Mouse (Mus musculus) R1 (cell line): ENCODE measurements around the gene Nipbl.
"Not testable (repeated sequence)": the region's sequence is repeated elsewhere in the genome, so short reads cannot be mapped to it uniquely, and the experiment has no call there.

Source experiments
- DNase-seq: peaks from one replicate; pipeline ENCODE4 v3.0.0-alpha.2; 2018; ENCODE audit warnings: low read depth, low spot score

The Nipbl gene

GRCm38 (mm10) chr15:8443926-8444889 is at the start of gene Nipbl:
Nipbl (minus strand) TSS chr15:8444463.
- DNase-seq: peak; percentile 96

- DNase-seq: no peak
Observed at GRCm38 (mm10) chr15:8485261-8485660, 41.0 kb upstream of the Nipbl start.

- DNase-seq: peak; percentile 41
Observed at GRCm38 (mm10) chr15:8469006-8469575, 24.8 kb upstream of the Nipbl start.

- no peak for DNase-seq
Observed at GRCm38 (mm10) chr15:8463521-8463920, 19.3 kb upstream of the Nipbl start.

- DNase-seq: no peak
Observed at GRCm38 (mm10) chr15:8462780-8463179, 18.5 kb upstream of the Nipbl start.

DNA sequence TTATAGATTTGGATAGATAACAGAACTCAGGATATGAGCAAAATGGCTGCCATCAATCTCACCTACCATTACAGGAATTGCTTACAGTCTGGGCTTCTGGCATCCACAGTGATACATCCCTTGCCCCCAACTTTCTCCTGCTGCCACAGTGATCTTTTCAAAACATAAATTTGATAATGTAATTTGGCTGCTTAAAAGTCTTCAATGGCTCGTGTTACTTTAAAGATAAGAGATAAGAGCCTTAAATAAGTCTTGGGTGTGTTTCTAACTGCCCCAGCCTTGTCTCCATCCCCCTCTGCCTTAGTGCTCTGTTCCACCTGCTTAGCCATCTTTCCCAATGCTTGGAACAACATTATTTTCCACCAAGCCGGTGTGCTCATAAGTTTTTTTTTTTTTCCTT is 16.6 kb upstream of the Nipbl start:
- no peak for DNase-seq

DNA sequence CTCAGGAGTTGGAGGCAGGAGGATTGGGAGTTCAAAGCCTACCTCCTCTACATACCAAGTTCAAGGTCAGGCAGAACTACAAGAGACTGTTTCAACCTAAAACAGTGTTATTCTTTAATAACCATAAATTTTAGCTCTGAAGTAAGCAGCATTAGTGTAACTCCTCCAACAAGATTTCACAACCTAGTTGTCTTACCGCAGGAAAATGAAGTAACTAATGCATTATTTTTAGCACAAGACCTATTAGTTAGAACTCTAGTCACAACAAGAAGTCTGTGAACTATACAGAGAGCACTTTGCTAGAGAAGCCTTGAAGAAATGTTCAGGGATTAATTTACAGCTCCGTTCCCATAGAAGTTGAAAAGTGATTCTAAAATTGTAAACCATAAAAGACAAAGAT is 15.7 kb upstream of the Nipbl start:
- DNase-seq: no peak

- DNase-seq: not testable (repeated sequence)
Observed at GRCm38 (mm10) chr15:8456223-8456622, 12.0 kb upstream of the Nipbl start.

- no peak for DNase-seq
Observed at GRCm38 (mm10) chr15:8455486-8455885, 11.2 kb upstream of the Nipbl start.

- peak; percentile 85 for DNase-seq
Observed at GRCm38 (mm10) chr15:8451071-8451470, 6.8 kb upstream of the Nipbl start.

- no peak for DNase-seq
Observed at GRCm38 (mm10) chr15:8447193-8447767, 3.0 kb upstream of the Nipbl start.

DNA sequence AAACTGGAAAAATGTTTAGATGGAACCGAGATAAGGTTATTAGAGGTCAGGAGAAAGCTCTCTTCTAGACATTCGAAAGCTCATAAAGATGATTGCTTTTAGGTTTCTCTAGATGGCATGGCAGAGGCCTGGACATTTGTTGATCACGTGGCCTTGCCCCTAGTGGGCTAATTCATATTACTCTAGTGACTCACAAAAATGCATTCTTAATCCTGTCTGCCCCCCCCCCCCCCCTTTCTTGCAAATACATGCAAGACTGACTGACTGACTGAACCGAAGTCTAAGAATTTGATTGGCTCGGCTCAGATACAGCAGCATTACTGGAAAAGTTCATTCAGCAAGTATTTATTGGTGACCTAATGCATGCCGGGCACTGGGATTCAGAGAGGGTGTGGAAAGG is 2.2 kb upstream of the Nipbl start:
- DNase-seq: peak; percentile 64

DNA sequence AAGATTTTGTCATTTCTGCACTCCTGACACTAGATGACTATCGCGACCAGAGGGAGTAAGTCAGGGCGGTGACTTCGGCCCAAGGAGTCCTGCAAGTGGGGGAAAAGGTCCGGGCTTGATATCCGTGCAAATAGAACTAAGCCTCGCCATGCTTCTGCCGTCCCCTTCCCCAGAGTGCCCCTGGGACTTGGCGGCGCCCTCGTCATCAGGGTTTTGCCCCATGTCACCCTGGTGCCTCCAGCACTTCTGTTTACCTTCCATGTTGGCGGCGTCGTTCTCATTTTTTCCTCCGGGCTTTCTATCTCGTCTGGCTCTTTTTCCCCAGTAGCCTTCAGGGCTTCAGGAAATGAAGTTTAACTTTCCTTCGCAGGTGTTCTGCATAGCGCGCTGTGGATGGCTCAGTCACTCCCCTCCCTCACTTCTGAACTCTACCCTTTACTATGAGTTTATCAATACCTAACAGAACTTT is 1.7 kb upstream of the Nipbl start:
- peak; percentile 46 for DNase-seq

GRCm38 (mm10) chr15:8444890-8445597 is 781 bp upstream of the Nipbl start:
- DNase-seq: peak; percentile 91

GRCm38 (mm10) chr15:8443168-8443925 is 916 bp downstream of the Nipbl start:
- peak; percentile 58 for DNase-seq

GRCm38 (mm10) chr15:8442761-8443160 is 1.5 kb downstream of the Nipbl start:
- peak; percentile 20 for DNase-seq

DNA sequence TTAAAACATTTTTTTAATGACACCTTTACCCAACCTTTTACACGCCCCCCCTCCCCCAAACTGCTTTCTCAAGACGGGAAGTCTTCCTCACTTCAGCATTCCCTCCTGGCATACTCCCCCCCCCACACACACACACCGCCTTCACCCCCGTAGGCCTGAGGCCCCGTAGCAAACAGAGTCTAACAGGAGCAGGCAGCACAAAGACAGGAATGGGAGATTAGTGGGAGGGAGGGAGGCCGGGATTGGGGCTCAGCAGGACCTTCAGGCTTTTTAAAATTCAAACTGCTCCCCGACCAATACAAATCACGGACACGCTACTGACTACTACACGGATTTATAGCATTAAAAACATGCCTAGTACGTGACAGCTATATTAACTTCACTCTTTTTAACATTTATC is 2.1 kb downstream of the Nipbl start:
- peak; percentile 58 for DNase-seq

DNA sequence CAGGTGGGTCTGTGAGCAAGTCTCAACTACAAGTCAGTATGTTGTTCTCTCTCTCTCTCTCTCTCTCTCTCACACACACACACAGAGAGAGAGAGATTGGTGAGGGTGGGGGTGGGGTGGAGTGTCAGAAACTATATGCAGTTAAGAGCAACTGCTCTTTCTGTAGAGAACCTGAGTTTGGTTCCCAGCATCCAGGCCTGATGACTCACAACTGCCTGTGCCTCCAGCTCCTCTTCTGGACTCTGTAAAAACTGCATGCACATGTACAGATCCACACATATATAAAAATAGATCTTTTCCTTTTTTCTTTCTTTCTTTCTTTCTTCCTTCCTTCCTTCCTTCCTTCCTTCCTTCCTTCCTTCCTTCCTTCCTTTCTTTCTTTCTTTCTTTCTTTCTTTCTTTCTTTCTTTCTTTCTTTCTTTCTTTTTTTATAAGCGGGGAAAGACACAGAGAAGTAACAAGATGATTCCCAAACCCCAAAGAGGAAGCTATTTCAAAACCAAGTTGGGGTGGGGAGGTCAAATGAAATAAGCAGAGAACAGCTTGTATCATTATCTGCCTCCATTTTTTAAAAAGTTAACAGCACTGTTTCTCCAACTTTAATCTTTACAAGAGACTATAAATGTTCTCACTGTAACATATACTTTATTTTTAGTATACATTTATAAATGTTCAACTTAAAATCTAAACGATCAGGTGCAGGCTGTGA is 10.9 kb downstream of the Nipbl start:
- peak; percentile 47 for DNase-seq

DNA sequence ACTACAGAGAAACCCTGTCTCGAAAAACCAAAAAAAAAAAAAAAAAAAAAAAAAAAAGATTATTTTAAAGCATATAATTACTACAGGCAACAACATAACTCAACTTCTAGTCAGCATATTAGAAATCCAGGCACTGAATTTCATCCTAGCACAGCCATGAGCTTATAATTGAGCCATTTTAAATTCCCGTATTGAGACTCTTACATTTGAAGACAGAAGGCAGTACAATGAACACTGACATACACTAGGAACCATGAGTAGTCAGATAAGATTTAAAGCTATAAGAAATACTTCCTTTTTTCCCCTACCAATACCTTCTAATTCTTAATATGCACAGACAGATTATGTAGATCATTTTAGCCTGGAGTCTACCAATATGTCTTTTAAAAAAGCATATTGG is 11.7 kb downstream of the Nipbl start:
- no peak for DNase-seq

DNA sequence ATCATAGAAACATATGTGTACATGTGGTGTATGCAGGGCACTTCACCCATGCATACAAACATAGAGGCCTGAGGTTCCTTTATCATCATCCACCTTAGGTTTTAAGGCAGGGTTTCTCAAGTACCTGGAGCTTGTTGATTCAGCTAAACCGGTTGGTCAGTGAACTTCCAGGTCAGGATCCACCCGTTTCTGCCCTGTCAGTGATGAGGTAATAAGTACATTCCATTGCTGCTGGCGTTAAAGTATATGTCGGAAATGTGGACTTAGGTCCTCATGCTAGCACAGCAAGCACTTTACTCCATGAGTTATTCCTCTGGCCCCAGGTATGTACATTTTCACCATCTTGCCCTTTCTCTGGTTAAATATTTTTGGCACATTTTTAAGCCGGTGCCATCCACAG is 14.8 kb downstream of the Nipbl start:
- DNase-seq: no peak
